Mouse (Mus musculus) activated CD4-positive, CD25-positive, alpha-beta regulatory T cell (primary cell): ENCODE measurements around the gene Ifi35. TPM values are rescaled to one million over a fixed set of nuclear protein-coding genes. Genes with fewer than 3 reads are reported as not detected.

ENCODE experiments used
- polyA plus RNA-seq, 2 experiments: library from polyadenylated mRNA; unstranded; fragments of 100-300 nt; shearing (Covaris generic); gene quantifications; one replicate each; pipeline ENCODE4 v1.2.1; 2017

Gene Ifi35
- 100 to 1,000 TPM; 188 to 201 TPM for polyA plus RNA-seq

GRCm38 (mm10) chr11:101448274-101448746 lies at the start of gene Ifi35:
Gene Ifi35, plus strand, starts transcription at chr11:101448407.

GRCm38 (mm10) chr11:101417101-101417855 lies 30.9 kb upstream of the Ifi35 start, which contains the start of gene Aarsd1:
Gene Aarsd1, minus strand, starts transcription at chr11:101417615.

GRCm38 (mm10) chr11:101424105-101424851 lies 23.9 kb upstream of the Ifi35 start, which contains the start of gene Gm27029:
Gene Gm27029, minus strand, starts transcription at chr11:101424796.

GRCm38 (mm10) chr11:101424925-101425813 lies 23.0 kb upstream of the Ifi35 start, which contains the start of the genes Rundc1 and Ptges3l:
Gene Rundc1, plus strand, starts transcription at chr11:101425085.
Gene Ptges3l, minus strand, starts transcription at chr11:101425333.

GRCm38 (mm10) chr11:101442127-101442693 lies 6.0 kb upstream of the Ifi35 start, which contains the start of gene Rpl27:
Gene Rpl27, plus strand, starts transcription at chr11:101442298.

GRCm38 (mm10) chr11:101464211-101465100 lies 16.2 kb downstream of the Ifi35 start, which contains the start of gene Rnd2:
Gene Rnd2, plus strand, starts transcription at chr11:101464999.

GRCm38 (mm10) chr11:101465869-101466551 lies 17.8 kb downstream of the Ifi35 start, which contains the start of gene Vat1:
Gene Vat1, minus strand, starts transcription at chr11:101466230.

Other genes starting within 250 kb of the Ifi35 start
- gene Ezh1, start 221.9 kb upstream of the Ifi35 start, polyA plus RNA-seq: 10 to 100 TPM; 43.0 to 68.3 TPM
- under 1 TPM; 0.41 to 0.55 TPM for gene Ramp2, start 202.4 kb upstream of the Ifi35 start, polyA plus RNA-seq
- gene Vps25, start 194.7 kb upstream of the Ifi35 start, polyA plus RNA-seq: 100 to 1,000 TPM; 156 to 177 TPM
- 1 to 10 TPM; 1.3 to 5.1 TPM for gene Wnk4, start 187.8 kb upstream of the Ifi35 start, polyA plus RNA-seq
- 1 to 10 TPM in 1 of 2 experiments, under 1 TPM in 1; 0.41 to 1.2 TPM for gene Cntd1, start 169.4 kb upstream of the Ifi35 start, polyA plus RNA-seq
- 100 to 1,000 TPM; 101 to 118 TPM for gene Coa3, start 169.3 kb upstream of the Ifi35 start, polyA plus RNA-seq
- gene Becn1, start 146.1 kb upstream of the Ifi35 start, polyA plus RNA-seq: 100 to 1,000 TPM; 223 to 228 TPM
- gene Psme3, start 132.2 kb upstream of the Ifi35 start, polyA plus RNA-seq: 100 to 1,000 TPM; 157 to 201 TPM
- gene Aoc2, start 123.3 kb upstream of the Ifi35 start, polyA plus RNA-seq: 1 to 10 TPM; 1.8 to 2.4 TPM
- not detected for gene Aoc3, start 117.8 kb upstream of the Ifi35 start, polyA plus RNA-seq
- not detected for gene G6pc, start 80.8 kb upstream of the Ifi35 start, polyA plus RNA-seq
- 10 to 100 TPM; 33.3 to 40.7 TPM for gene Aarsd1, start 30.8 kb upstream of the Ifi35 start, polyA plus RNA-seq
- gene Gm27029, start 23.6 kb upstream of the Ifi35 start, polyA plus RNA-seq: 1 to 10 TPM; 3.0 to 3.5 TPM
- gene Rundc1, start 23.3 kb upstream of the Ifi35 start, polyA plus RNA-seq: 10 to 100 TPM; 17.1 to 29.7 TPM
- gene Ptges3l, start 23.1 kb upstream of the Ifi35 start, polyA plus RNA-seq: 1 to 10 TPM; 4.2 to 4.6 TPM
- 100 to 1,000 TPM; 318 to 457 TPM for gene Rpl27, start 6.1 kb upstream of the Ifi35 start, polyA plus RNA-seq
- under 1 TPM; 0.21 to 0.35 TPM for gene Rnd2, start 16.6 kb downstream of the Ifi35 start, polyA plus RNA-seq
- under 1 TPM; 0.32 to 0.74 TPM for gene Vat1, start 17.8 kb downstream of the Ifi35 start, polyA plus RNA-seq
- gene Brca1, start 103.5 kb downstream of the Ifi35 start, polyA plus RNA-seq: 1 to 10 TPM; 4.3 to 7.9 TPM
- gene Nbr1, start 103.7 kb downstream of the Ifi35 start, polyA plus RNA-seq: 10 to 100 TPM; 66.8 to 74.1 TPM
- gene Tmem106a, start 133.8 kb downstream of the Ifi35 start, polyA plus RNA-seq: 10 to 100 TPM in 1 of 2 experiments, 1 to 10 TPM in 1; 8.4 to 13.3 TPM
- under 1 TPM in 1 of 2 experiments, not detected in 1; 0.30 TPM for gene Gm11634, start 150.8 kb downstream of the Ifi35 start, polyA plus RNA-seq
- 10 to 100 TPM; 38.5 to 54.0 TPM for gene Rdm1, start 178.8 kb downstream of the Ifi35 start, polyA plus RNA-seq
- gene Arl4d, start 217.1 kb downstream of the Ifi35 start, polyA plus RNA-seq: 1 to 10 TPM; 1.8 to 2.0 TPM